Mouse (Mus musculus) layer of hippocampus, adult 9-11 months (tissue): ENCODE data around the gene B230104I21Rik.

Experiments used
- DNase-seq: peaks from one replicate; pipeline ENCODE4 v3.0.0; 2022

B230104I21Rik gene

DNA sequence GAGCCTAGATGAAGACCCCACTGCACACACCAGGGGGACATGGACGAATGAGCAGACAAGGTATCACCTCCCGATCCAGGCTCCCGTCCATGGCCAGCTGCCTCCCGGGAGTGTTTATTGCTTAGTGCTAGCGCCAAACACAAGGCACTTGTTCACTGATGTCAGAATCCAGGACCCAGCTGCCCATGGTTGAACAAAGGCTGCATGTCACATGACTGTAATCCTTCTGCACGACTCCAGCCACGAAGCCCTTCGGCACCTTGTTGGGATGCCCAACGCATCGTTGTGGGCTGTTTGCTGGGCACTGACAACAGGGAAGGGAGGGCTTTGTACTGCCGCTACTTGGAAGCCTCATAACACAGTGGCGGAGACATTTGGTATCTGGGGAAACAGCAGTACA, at the start of gene B230104I21Rik:
Gene B230104I21Rik (plus strand): TSS at position 367 of the 400 bp plus-strand sequence.
- peak; percentile 75 for DNase-seq

DNA sequence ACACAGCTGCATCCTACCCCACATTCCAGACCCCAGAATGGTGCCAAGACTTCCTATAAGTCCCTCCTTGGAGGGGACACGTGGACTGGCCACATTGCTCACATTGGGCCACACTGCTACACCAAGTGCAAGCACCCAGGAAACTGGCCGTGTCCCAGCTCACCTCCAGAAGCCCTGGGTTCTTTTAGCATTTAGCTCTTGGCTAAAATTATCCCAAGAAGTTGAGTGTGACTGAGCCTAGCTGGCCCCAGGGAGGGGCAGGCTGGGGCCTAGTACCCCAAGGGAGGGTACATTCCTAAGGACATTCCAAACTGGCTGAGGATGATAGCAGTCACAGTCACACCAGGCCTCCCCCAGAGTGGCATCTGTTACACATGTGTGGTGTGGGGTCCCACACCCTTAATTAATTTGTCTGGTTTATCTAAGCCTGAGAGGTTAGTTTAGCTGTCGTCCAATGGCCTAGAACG, 42.2 kb upstream of the B230104I21Rik start:
- no peak for DNase-seq

DNA sequence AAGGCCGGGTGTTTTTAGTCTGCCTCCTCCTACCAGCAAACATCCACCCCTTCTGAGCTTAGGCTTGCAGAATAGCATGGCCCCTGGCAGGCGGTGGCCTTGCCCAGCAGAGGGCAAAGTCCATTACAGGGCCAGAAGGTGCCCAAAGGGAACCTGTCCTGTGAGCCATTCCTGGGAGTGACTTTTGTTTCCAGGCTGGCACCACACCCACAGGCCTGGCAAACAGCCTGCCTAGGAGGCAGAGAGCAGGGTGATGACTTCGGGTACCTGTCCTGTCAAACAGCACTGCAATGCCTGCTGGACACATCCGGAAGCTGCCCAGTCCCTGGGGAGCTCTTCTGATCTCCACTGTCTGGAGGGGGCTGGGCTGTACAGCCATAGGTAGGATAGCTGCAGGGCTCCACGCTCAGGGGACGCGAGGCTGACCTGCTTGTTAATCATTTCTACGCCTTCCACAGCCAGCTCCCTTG, 41.6 kb upstream of the B230104I21Rik start:
- no peak for DNase-seq

DNA sequence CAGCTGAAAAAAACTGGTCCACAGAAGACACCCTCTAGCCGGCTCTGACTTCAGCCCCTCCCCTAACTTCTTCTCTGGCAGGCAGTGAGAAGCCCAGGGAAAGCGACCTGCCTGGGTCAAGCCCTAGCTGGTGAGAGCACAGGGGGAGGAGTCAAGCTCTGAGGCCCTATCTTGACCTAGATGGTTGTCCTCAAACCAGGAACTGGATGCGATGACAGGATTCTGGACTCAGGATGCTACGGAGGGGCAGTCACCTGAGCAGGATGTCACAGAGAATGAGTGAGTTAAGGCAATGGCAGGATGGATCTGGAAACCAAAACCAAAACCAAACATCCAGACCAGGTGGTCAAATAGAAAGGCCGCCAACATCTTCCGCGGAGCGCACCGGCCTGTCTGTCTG, 38.2 kb upstream of the B230104I21Rik start:
- DNase-seq = no peak

DNA sequence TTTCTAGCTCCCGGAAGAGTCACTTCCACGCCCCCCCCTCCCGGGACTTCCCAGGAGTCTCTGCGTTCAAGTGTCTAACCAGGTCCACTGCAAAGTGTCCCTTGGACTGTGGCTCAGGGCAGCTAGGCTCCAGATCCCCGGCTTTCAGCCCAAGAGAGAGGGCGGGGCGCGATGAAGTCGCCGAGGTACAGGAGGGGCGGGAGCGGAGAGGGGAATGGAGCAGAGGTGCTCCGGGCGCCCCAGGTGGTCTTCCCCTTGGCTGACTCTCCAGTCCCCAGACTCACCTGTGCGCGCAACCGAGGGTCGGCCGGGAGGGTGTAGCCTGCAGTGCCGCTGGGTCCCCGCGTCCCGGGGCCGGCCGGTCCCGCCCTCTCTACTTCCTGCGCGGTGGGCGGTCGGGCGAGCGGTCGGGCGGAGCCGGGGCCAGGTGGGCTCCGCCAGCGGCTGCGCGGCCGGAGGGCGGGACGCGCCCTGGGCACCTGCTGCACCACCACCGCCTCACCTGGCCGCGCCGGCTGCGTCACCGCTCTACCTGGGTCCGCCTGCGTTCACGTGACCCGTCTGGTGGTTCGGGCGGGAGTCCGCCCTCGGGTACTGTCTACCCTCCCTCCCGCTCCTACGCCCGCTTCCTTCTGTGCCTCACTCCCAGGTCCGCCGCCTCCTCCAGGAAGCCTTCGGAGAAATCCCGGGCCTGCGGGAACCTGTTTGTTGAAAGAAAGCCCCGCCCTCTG, 36.2 kb upstream of the B230104I21Rik start:
- DNase-seq = no peak

DNA sequence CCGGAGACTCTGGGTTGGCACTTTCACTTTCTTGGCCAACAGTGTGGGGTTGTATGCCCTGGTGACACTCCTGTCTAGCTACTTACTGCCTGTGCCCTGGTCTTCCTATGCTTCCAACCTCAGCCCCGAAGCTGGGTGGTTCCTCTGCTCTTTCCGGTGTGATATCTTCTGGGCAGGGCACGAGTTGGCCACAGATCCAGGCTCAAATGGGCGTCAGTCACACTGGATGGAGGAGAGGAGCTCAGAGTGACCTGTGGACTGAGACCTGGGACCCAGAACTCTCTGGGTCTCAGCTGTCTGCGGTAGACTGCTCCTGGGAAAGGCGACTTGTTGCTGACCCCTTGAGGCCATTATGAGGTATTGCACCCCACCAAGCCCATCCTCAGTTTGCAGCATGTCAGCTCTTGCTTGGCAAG, 34.5 kb upstream of the B230104I21Rik start, which contains the start of gene Arhgef16:
Gene Arhgef16 (minus strand): TSS at position 211 of the 416 bp plus-strand sequence.
- DNase-seq = no peak

DNA sequence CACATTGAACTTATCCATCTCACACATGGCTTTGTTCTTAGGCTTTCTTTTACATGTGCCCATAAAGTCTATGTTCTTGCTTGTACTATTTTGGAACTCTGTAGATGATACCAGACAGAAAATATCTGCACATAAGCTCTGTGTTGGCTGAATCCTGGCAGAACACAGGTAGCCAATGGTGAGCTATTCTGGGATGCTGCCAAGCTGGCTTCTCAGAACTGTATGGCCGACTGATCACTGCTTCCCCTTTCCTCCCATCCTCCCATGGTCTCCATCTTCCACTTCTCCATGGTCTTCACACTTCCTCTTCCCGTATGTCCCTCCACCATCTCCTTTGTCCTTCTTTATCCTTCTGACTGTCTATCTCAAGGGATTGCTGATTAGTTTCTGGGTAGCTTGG, 26.8 kb upstream of the B230104I21Rik start:
- no peak for DNase-seq

DNA sequence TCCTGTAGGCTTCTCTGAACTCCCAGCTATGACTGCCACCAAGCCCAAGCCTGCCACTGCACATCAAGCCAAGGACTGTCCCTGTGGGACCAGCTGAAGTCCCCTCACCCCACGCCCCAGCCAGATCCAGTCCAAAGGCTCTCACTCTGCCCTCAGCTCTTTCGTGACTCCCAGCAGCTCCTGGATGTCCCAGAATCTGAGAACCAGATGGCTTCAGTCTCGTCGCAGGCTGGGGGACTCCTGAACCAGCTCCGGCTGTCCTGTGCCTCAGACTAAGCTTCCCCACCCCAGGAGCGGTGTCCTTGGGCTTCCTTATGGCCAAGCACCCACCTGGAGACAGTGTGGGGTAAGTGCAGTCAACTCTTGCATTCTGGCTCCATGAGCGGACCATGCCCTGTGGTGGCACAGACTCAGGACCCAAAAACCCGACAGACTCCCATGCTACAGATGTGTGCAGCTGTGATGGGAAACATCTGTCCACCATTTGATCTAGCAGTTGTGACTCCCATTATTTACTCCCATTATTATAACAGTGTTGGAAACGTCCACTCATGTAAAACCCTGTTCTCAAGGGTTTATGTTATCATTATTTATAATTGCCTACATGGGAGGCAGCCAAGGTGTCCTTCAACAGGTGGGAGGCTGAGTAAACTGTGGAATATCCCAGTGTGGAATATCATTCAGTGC, 25.2 kb upstream of the B230104I21Rik start:
- no peak for DNase-seq

DNA sequence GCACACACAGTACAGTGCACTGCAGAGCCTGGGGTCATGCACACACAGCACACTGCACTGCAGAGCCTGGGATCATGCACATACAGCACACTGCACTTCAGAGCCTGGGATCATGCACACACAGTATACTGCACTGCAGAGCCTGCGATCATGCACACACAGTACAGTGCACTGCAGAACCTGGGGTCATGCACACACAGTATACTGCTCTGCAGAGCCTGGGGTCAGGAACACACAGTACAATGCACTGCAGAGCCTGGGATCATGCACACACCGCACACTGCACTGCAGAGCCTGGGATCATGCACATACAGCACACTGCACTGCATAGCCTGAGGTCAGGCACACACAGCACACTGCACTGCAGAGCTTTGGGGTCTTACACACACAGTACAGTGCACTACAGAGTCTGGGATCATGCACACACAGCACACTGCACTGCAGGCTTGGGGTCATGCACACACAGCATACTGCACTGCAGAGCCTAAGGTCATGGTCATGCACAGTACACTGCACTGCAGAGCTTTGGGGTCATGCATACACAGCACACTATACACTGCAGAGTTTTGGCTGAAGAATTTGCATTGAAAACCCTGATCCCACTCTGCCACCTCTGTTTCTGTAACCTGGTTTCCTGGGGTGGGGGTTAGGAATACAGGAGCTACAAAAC, 23.6 kb upstream of the B230104I21Rik start:
- no peak for DNase-seq

DNA sequence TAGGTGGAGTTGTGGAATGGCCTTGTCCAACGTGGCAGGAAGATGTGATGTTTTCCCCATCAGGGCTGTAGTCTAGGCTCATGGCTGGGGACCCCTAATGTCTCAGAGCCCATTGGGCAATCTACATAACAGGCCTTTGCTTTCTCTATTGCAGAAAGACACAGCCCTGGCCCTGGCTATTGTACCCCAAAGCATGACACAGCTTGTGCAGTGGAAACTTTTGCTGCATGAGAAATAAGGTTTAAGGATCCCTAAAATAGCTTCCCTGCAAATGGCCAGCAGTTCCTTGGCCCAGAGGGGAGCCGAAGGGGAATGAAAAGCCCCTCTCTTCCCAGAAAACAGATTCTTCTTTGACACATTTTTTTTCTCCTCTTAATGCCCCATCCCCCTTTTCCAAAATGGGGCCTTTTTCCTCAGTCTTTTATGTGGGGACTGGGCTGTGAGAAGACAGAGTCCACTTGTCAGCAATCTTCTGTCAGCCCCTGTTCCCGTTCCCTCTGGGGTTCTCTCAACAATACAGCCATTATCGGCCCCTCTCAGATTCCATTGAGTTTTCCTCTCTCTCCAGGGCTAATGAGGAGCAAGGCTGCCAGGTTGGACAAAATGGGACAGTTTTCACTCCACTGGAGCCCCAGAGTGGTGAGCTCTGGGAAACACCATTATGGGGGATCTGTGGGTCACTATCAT, 22.8 kb upstream of the B230104I21Rik start:
- peak; percentile 73 for DNase-seq

DNA sequence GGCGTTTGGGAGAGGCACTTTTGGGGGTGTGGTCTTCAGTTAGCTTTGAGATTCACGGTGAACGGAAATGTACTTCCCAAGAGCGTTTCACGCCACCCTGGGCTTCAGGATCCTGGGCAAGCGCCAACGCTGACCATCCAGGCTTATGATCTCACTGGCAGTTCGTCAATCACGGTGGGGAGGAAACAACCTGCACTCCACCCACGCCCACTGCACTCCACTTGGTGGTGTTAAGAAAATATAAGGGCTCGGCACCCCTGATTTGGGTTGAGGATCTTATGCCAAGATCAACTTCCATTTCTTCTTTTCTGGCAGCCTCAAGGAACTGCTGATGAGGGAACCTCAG, 22.3 kb upstream of the B230104I21Rik start:
- DNase-seq = no peak

DNA sequence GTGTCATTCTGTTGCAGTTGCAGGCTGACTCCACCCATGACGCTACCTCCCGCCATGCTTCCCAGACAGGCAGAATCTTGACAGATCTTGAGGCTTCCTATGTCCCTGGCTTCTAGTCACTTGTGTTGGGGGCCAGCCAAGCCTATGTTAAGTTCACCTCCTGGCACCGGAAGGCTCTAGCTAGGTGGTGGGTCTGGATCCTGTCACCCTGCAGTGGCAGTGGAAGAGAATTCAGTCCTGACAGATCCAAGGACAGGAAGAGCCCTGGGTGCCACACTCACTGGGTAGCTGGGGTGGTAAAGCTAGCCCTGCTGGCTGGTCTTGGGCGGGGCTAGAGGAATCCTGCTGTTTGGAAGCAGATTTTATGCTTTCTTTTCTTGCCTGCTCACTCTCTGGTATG, 10.5 kb upstream of the B230104I21Rik start:
- DNase-seq = no peak

DNA sequence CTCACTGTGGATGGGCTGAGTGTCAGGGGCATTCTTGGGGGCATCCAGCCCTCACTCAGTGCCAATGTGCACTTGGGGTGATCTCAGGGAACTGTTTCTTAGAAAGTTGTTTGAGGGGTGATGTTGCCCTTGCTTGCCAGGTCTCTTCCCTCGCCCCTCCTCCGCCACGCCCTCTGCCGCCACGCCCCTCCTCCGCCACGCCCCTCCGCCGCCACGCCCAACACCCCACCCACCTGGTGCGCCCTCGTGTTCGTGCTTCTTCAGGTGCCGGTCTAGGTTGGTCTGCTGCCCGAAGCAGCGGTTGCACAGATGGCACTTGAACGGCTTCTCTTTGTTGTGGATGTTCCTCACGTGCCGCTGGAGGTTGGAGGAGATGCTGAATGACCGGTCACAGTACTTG, 7.5 kb upstream of the B230104I21Rik start:
- no peak for DNase-seq

DNA sequence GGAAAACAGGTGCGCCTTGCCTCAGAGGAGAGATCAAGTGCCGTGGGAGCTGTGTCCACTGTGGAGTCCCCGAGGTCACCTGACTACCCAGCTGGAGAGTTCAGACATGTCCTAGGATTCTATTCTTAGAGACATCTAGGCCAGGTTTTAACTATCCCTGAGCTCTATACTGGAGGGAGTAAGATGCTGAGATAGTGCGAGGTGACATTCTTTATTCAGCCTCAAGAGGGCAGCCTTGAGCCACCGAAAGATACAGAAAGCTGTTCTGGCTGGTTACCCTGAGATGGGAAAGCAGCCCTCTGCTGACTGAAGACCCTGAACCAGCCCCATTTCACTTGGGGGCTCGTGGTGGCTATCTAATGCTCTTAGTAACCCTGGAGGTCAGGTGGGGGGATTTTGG, 7.1 kb upstream of the B230104I21Rik start:
- DNase-seq = peak; percentile 52

DNA sequence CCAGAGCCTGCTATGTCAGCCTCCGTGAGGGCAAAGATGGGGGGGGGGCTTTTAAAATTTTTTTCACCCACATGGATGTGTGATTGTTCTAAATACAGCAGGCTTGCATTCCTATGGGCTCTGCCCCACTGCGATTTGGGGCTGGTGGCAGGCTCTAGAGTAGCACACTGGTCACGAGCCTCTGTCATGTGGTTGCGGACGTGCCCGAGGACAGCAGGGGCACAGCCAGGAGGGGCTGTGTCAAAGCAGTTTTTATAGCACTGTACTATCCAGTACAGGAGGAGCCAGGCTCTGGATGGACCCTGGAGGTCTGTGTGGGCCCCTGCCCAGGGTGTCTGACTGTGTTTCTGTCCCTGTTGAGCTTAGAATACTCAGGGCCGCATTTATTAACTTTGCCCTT, 5.9 kb upstream of the B230104I21Rik start:
- DNase-seq = no peak

DNA sequence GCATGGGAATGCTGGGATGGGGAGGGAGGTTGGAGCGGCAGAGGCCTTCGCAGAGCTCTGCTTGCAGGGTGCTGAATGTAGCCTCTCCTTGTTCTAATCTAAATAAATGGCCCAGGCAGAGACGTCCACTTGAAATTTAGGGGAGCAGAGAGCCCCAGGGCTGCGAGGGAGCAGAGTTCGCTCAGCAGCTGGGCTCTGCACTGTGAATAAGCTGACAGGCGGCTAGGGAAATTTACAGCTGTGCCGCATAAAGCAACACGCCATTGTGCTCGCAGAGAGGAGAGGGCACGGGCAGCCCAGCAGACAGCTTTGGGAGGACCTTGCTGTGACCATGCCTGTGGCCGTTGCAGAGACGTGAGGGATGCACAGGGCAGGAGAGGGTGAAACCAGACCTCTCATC, 4.7 kb upstream of the B230104I21Rik start:
- DNase-seq = no peak

DNA sequence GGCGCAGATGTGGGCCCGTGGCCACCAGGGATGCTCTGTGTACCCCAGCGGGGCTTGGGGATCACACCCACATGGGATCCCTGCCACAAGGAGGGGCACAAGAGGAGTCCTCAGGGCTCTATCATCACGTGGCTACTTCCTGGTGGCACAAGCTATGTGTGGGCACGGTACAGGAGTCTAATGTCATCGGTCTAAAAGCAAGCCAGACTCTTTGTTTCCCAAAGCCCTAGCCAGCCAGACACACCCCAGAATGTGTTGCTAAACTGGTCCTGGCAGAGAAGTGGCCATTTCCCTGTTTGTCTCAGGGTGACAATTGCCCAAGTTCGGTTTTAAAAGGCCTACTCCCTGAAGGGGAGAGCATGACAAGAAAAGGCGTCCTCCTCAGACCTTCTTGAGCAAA, 2.6 kb upstream of the B230104I21Rik start:
- DNase-seq = no peak

DNA sequence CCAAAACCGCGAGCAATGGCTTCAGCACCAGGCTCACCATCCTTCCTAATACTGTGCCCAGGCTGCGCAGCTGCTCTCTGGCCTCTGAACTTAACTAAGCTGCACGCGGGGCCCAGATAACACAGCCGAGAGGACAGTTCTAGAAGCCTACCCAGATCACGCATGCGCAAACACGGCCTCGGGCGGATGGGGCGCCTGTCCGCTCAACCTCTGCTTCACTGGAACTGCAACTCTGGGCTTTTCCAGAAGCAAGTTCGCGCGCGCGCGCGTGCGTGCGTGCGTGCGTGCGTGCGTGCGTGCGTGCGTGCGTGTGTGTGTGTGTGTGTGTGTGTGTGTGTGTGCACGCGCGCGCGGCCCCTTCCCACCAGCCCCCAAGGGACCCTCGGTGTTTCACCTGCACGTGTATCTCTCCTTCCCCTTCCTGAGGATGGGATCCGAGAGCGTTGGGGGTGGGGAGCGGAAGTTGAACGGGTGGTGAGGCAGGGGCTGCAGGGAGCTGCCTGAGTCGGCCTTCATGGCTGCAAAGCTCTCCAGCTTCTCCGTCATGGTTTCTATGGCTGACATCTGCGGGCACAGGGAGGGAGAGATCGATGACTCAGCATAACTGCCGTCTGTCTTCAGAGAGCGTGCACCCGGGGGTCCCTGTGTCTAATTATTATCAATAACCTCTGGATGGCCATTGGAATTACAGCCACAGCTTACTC, 1.1 kb upstream of the B230104I21Rik start:
- DNase-seq = no peak

DNA sequence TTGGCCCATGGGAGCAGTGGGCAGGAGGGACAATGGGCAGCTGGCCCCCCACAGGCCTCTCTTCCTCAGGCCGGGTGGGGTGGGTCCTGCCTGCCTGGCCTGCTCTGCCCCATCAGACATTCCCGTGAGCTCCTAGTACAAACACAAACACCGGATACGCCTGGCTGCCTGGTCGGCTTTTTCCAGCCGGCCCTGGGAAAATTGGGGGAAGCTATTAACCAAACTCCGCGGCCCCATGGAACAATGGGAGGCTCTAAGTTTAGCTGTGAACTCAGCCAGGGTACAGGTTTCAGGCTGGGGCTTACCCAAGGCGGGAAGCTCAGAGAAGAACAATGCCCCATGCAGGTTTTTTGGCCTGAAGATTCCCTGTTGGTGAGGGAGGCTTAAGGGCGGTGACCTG, 723 bp downstream of the B230104I21Rik start:
- no peak for DNase-seq

DNA sequence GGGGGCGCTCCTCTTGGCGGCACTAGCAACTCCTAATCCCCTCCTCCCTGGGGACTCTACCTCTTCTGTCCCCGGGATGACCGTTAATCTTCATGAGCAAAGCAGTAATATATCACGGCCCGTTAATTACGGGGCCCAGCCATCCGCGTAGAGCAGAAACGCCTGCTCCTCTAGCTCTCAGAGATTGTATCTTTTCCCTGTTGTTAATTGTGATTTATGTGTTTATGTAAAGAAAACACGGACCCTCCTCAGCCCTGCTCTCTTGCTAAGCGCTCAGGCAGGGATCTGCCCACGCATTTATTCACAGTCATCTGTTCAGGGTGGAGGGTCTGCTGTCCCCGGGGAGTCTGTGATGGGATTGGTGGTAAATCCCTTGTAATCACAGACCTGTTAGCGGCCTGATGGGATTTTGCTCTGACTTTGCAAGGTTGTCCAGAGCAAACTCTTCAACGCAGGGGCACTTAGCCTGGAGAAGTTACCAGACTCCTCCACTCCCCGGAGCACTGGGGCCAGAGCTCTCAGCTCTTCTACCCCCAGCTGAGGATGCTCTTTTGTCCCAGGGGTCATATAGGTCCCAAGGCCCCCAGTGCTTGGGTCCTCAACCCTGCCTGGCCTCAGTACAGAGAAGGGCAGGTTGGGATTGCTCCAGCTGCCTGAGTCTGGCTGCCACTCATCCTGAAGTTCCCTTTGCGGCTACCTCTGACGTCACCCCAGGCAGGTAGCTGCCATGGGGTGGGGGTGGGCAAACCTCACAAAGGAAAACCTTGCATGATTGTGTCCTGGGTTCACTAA, 11.0 kb downstream of the B230104I21Rik start:
- no peak for DNase-seq

DNA sequence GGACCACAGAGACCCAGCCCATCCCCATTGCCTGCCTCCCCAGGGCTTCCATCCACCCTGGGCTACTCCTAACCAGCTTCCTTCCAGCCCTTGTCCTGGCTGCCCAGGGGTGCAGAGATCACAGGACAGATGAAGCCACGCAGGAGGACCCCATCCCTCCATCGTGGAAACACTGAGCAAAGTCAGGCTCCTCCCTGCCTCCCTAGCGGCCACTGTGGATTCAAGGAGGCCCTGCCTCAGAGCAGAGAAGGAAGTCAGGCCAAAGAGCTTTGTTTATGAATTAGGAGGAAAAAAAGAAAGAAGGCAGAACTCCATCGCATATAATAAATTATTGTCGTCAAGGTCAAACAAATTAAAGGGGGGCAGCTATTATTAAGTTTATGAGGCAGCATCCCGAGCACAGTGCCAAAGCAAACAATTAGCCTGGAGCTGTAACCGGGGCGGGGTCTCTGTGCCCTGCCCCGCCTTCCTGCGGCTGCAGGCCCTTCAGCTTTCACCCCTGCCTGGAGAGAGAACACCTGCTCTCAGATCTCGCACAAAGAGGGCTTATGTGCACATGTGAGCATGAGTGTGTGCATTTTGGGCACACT, 12.4 kb downstream of the B230104I21Rik start:
- no peak for DNase-seq
